Mouse (Mus musculus) frontal cortex, postnatal 14 days (tissue): ENCODE measurements around the gene Adora2a.
"Not testable (repeated sequence)": the region's sequence is repeated elsewhere in the genome, so short reads cannot be mapped to it uniquely, and the experiment has no call there.

Source experiments
- DNase-seq, 2 experiments: peaks; one replicate each; pipeline ENCODE4 v3.0.0; 2022; ENCODE audit warnings: low spot score in 2 of 2

The Adora2a gene

DNA sequence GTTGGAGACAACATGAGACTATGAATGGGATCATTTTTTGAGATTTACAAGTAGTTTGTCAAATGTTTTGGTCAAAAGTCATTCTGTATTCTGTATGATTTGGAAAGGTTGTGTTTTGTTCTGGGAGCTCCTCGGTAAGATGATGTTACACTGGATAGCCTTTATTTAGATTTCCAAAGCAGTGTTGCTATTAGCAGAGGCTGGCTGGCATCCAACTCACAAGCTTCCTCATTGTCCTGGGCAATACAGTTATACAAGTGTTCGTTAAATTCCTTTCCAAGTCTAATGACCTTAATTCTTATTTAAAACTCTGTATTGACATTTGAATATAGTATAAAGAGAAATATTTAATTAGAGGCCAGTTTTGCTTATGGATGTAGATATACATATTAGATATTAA is 28.6 kb downstream of the Adora2a start:
- DNase-seq: no peak

- DNase-seq: no peak
Measured at GRCm38 (mm10) chr10:75350564-75350963, 33.9 kb downstream of the Adora2a start.

GRCm38 (mm10) chr10:75352541-75352940 is 35.9 kb downstream of the Adora2a start:
- DNase-seq: no peak

GRCm38 (mm10) chr10:75353838-75354241 is 37.2 kb downstream of the Adora2a start:
- not testable (repeated sequence) for DNase-seq

- no peak for DNase-seq
Measured at GRCm38 (mm10) chr10:75355341-75355740, 38.7 kb downstream of the Adora2a start.

DNA sequence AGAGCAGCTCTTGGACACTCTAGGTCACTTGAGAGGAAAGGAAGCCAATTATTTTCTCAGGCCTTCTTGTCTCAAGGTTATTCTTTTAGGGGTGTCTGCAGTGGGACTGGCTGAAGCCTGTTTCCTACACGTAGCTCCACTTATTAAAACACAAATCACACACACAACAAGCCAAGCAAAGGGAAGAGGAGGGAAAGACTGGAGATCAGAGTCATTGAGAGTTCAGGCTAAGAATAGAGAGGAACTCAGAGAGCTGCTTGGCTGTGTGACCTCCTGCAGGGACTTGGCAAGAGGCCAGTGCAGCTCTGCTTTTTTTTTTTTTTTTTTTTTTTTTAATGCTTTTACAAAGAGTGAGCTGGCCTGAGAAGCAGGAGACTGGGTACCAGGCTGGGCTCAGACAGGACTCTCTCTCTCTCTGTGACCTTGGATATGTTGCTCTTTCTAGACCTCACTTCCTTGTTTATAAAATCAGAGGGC is 47.6 kb downstream of the Adora2a start:
- not testable (repeated sequence) for DNase-seq

DNA sequence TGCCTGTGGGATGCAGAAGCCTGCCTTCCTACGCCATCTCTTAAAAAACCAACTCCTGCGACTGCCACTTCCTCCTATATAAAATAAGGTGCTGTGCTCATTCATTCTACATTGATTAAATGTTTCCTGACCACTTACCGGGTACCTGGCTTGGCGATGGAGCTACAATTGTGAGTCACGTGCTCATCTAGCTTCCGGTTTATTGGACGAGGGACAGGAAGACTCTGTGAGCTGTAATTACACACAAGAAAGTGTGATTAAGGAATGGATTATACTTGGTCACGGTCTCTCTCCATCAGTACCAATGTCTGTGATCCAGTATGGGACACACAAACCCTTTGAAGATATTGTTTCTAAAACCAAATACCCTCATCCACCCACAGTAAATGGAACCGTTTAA is 48.1 kb downstream of the Adora2a start:
- DNase-seq: no peak

DNA sequence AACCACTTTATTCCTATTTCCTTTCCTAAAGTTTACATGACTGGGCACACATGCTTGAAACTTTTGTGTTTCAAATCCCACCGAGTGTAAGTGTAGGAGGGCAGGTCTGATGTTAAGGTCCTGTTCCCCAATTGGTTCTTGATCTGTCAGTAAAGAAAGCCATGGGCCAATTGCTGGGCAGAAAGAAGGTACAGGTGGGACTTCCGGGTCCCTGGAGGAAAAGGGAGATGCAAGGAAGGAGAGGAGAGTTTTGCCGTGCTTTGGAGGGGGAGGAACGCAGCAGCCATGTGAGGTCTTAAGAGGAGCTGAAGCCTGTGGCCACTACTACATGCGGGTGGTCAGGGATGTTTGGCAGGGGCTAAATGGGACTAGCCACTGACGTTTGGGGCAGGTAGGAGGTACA is 48.6 kb downstream of the Adora2a start:
- DNase-seq: no peak

GRCm38 (mm10) chr10:75373655-75374351 is 57.1 kb downstream of the Adora2a start:
- peak in 1 of 2 experiments; percentile 11 for DNase-seq

- no peak for DNase-seq
Measured at GRCm38 (mm10) chr10:75378688-75379087, 62.0 kb downstream of the Adora2a start.
